Comparison of ENCODE assay signal across 8 mouse cellular contexts in genomic region chr2:61656421-61657411, GRCm38 (mm10). TPM values are rescaled to one million over a fixed set of nuclear protein-coding genes. Genes with fewer than 3 reads are reported as not detected.
DNase-seq lines count a peak whose midpoint lies in the region; ATAC-seq lines count a peak whose summit lies in the region.

No protein-coding gene starts in this region.

- H3K27ac ChIP-seq in midbrain, embryonic 12.5 days (replicated peaks) = peak overlapping the region; percentile 89

- peak overlapping the region; percentile 50 for H3K4me3 ChIP-seq in midbrain, embryonic 12.5 days

- ATAC-seq in granulocyte monocyte progenitor cell, adult 5-6 weeks (replicated peaks; ENCODE audit: poor library complexity, severe bottlenecking) = peak; percentile 57
- ATAC-seq in midbrain, embryonic 12.5 days (ENCODE audit: low FRiP score, low read depth) = peak; percentile 83

- no peaks in the 10 kb centered on the region for H3K9me3 ChIP-seq in midbrain, embryonic 12.5 days

- peak; percentile 27 to 30 for DNase-seq in lung, adult 18-20 months
- no peak for DNase-seq in lung, postnatal 25 days (ENCODE audit: low spot score)
- peak; percentile 79 for DNase-seq in embryo, embryonic 9.5 days (ENCODE audit: extremely low spot score)
- DNase-seq in kidney, adult 18-20 months = peak; percentile 49
- DNase-seq in left cerebral cortex, postnatal 4 days = peak; percentile 86
- DNase-seq in spleen, adult 18-20 months = peak; percentile 24 to 34

- H3K27me3 ChIP-seq in midbrain, embryonic 12.5 days = no peaks in the 10 kb centered on the region

- no peaks in the 10 kb centered on the region for H3K36me3 ChIP-seq in midbrain, embryonic 12.5 days

- H3K9ac ChIP-seq in midbrain, embryonic 12.5 days (replicated peaks) = peak overlapping the region; percentile 81

- peaks cover 8% of the 10 kb centered on the region for H3K4me1 ChIP-seq in midbrain, embryonic 12.5 days

- intact Hi-C loops in left cerebral cortex, postnatal 4 days (cut with DNase I) = loop anchor here (5.0 kb wide), 1 partner anchor 156 kb away; no protein-coding TSS in a partner anchor

- H3K4me2 ChIP-seq in midbrain, embryonic 12.5 days (replicated peaks) = peak overlapping the region; percentile 85

- WGBS in midbrain, embryonic 12.5 days = under 1% methylated on average over 78 of the region's 85 CpGs

RNA-seq across cellular contexts. Expression of gene Psmd14, which starts 54.8 kb away (rescaled TPM):
- 149 and 152 TPM in 2 replicates for total RNA-seq in granulocyte monocyte progenitor cell, adult 5-6 weeks (2014; fragmentation: Nextera tagmentation)
- 214 TPM in 2 replicates for total RNA-seq in granulocyte monocyte progenitor cell, adult 5-6 weeks (2017)
- 100 to 1,000 TPM; 136 to 146 TPM for total RNA-seq in left cerebral cortex, postnatal 4 days (2021)
- 228 and 232 TPM in 2 replicates for polyA plus RNA-seq in midbrain, embryonic 12.5 days (2016; fragmentation: Nextera tagmentation; extraction: Ambion mirVana)
